Mouse (Mus musculus) liver, adult 2 months (tissue): ENCODE measurements at regions not wholly inside any gene's neighbourhood (a gene's known extent, or its start where the extent isn't known, plus 50 kb on each side); places are given as distances from the start of the nearest gene placed in this dataset.

Source experiments
- DNase-seq: peaks from one replicate; pipeline ENCODE4 v3.0.0-alpha.2; 2011; ENCODE audit warnings: low read depth, low spot score; ENCODE audit errors: extremely low read depth
- H3K27ac ChIP-seq: fragments of 200-500 bp; replicated peaks from 2 replicates; pipeline ENCODE4 v1.5.1; 2012; ENCODE audit warnings: low read depth, mild to moderate bottlenecking, control low read depth, inconsistent platforms, low read length; ENCODE audit not compliant: insufficient read depth
- H3K27me3 ChIP-seq: fragments of 200-500 bp; 2 replicates; pipeline ENCODE4 v1.6.1; 2012; ENCODE audit warnings: mild to moderate bottlenecking, moderate library complexity, low read length, inconsistent platforms; ENCODE audit not compliant: control insufficient read depth, insufficient read depth
- H3K36me3 ChIP-seq: fragments of 200-500 bp; 2 replicates; pipeline ENCODE4 v1.6.1; 2012; ENCODE audit warnings: low read length, inconsistent platforms; ENCODE audit not compliant: control insufficient read depth, insufficient read depth
- H3K4me1 ChIP-seq: fragments of 200-500 bp; 2 replicates; pipeline ENCODE4 v1.6.1; 2011; ENCODE audit warnings: low read length; ENCODE audit not compliant: control insufficient read depth, insufficient read depth
- H3K4me3 ChIP-seq: fragments of 200-500 bp; 2 replicates; pipeline ENCODE4 v1.5.1; 2011; ENCODE audit warnings: low read depth, mild to moderate bottlenecking, control low read depth, low read length, moderate library complexity; ENCODE audit not compliant: insufficient read depth
- H3K79me2 ChIP-seq: fragments of 200-500 bp; 2 replicates; pipeline ENCODE4 v1.6.1; 2012; ENCODE audit warnings: inconsistent platforms, mild to moderate bottlenecking, low read length, moderate library complexity; ENCODE audit not compliant: control insufficient read depth, insufficient read depth
- H3K9ac ChIP-seq: fragments of 200-500 bp; 2 replicates; pipeline ENCODE4 v1.6.1; 2012; ENCODE audit warnings: low read depth, mild to moderate bottlenecking, control low read depth, inconsistent platforms, low read length
- CTCF ChIP-seq: fragments of 200-500 bp; IDR thresholded peaks from 2 replicates; pipeline ENCODE4 v1.5.1; 2011; ENCODE audit warnings: low read depth, low read length, control low read depth
- POLR2A ChIP-seq: fragments of 200-500 bp; IDR thresholded peaks from 2 replicates; pipeline ENCODE4 v1.6.1; 2011; ENCODE audit warnings: low read length, control low read depth; ENCODE audit not compliant: insufficient read depth; ENCODE audit errors: extremely low read depth
- WGBS: fragments of 180-500 bp; shearing (Covaris S2); methylation state at CpG from one replicate; pipeline ENCODE4 v1.1.7; 2018; 5-methylcytosine and 5-hydroxymethylcytosine counted together

DNA sequence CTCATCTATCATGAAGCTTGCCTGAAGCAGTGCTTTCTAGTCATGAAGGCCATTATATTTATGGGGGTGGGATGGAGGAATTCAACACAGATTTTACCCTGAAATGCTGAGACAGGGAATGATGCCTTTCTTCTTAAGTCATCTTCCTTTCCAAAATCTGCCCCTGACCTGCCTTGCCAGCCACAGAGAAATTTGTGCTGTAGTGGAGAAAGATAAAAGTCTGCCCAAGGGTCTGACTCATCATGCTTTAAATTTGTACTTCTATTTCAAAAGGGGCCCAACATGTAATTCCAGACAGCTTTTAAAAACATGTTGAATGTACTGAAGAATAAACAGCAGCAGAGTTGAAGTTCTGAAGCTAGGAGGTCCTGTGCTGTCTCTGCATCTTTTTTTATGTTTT lies 554.1 kb upstream of the Marcks start:
- no peak for DNase-seq
- H3K27me3 ChIP-seq, result no peaks in the 10 kb centered on the region
- no peaks in the 10 kb centered on the region for H3K79me2 ChIP-seq
- TF ChIP-seq CTCF (no peak), POLR2A (no peak)
- H3K36me3 ChIP-seq, result no peaks in the 10 kb centered on the region
- no peak overlapping the region for H3K9ac ChIP-seq
- no peaks in the 10 kb centered on the region for H3K4me1 ChIP-seq
- no peak overlapping the region for H3K27ac ChIP-seq
- H3K4me3 ChIP-seq, result no peak overlapping the region

DNA sequence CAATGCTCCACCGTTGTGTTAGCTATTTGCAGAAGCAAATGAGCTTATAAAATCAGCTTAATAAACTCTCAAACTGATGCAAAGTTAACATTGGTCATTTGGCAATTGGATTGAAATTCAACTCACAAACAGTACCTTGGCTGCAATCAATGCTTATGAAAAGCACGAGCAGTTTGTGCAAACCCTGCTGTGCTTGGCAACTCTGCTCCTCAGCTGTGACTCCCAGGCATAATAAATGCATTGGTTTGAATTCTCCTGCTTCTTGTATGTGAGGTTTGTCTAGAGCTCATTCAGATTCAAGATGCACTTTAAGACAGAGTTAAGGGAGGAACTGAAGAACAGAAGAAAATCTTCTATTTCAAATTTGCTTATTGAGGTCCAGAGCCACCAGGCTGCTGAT lies 553.2 kb upstream of the Marcks start:
- 33% methylated on average over 2 of the region's 2 CpGs for WGBS
- DNase-seq, result no peak
- Histone ChIP-seq H3K9ac (no peak overlapping the region), H3K4me1 (no peaks in the 10 kb centered on the region), H3K4me3 (no peak overlapping the region), H3K27ac (no peak overlapping the region), H3K27me3 (no peaks in the 10 kb centered on the region), H3K79me2 (no peaks in the 10 kb centered on the region), H3K36me3 (no peaks in the 10 kb centered on the region)
- TF ChIP-seq CTCF (no peak), POLR2A (no peak)

DNA sequence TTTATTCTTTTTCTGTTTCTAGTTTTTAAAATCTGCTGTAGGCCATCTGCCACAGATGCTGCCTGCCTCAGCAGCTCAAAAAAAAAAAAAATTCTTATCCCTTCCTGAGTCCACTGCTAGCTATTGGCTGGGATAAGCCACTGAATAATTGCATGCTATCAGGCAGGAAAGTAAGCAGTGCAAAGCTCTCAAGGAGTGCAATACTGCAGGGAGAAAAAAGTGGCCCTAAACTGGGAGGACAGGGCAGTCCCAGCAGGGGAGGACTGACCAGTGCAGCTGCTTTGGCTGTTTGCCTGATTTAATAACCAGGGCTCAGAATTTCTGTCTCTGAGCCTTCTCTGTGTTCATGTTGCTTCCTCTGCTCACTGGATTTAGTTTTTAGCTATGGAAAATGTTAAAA lies 544.4 kb upstream of the Marcks start:
- TF ChIP-seq POLR2A (no peak), CTCF (no peak)
- Histone ChIP-seq H3K4me1 (no peaks in the 10 kb centered on the region), H3K4me3 (no peak overlapping the region), H3K27me3 (no peaks in the 10 kb centered on the region), H3K9ac (no peak overlapping the region), H3K27ac (no peak overlapping the region), H3K79me2 (no peaks in the 10 kb centered on the region), H3K36me3 (no peaks in the 10 kb centered on the region)
- DNase-seq, result peak; percentile 10

DNA sequence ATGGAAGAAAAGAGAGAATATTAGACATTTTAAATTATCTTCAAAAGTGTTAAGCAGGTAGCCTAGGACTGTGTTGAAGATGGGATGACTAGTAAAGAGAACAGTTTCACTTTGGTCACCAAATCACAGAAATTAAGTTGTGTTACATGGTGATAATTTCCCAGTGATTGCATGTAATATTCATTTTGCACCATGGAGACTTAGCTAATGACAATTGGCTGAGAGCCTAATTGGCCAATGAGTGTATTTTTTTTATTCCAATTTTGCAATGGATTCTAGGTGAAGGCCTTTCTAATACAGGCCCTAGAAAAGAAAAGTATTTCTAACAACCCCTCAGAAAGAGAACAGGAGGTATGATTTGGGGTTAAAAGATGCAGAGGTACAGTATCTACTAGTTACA lies 541.9 kb upstream of the Marcks start:
- H3K27me3 ChIP-seq, result no peaks in the 10 kb centered on the region
- no peaks in the 10 kb centered on the region for H3K4me1 ChIP-seq
- no peaks in the 10 kb centered on the region for H3K36me3 ChIP-seq
- TF ChIP-seq POLR2A, result no peak
- no peak for TF ChIP-seq CTCF
- no peak overlapping the region for H3K4me3 ChIP-seq
- no peak overlapping the region for H3K27ac ChIP-seq
- no peak for DNase-seq
- no peaks in the 10 kb centered on the region for H3K79me2 ChIP-seq
- no peak overlapping the region for H3K9ac ChIP-seq

DNA sequence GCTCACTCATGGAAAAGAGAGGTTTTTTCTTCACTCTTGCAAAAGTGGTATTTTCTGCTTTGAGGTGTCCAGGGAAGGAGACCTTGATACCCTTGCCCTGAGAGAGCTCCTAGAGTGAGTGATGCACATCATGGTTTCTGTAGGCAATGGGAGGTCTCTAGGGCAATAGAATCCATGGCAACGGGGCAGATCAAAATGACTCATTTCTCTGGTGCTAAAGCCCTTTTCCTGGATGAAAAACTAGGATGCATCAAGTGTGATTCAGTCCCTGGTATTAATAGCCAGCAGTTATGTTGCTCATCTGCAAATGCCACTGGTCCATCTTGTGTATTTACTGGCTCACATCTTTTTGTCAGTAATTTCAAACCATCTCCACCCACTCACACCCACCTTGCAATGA lies 539.1 kb upstream of the Marcks start:
- no peak for DNase-seq
- Histone ChIP-seq H3K9ac (no peak overlapping the region), H3K79me2 (no peaks in the 10 kb centered on the region), H3K4me1 (no peaks in the 10 kb centered on the region), H3K4me3 (no peak overlapping the region), H3K27ac (no peak overlapping the region), H3K27me3 (no peaks in the 10 kb centered on the region), H3K36me3 (no peaks in the 10 kb centered on the region)
- WGBS, result 90% methylated on average over 1 of the region's 1 CpGs
- TF ChIP-seq POLR2A (no peak), CTCF (no peak)

DNA sequence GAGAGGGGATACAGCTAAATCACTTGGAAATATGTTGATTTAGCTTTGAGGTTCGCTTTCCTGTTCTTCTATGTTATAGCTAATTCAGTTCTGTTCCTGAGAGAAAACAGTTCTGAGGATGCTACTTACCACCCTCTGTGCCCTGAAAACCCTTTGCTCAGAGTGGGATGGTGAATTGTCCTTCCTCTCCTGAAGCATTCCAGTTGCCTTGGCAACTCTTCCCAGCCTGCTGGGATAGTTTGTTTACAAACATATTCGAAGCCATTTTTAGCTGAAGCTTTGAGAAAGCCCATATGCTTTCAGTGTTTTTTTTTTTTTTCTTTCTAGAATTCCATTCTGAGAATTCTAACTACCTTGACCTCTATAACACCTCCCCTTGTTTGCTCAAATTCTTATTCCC lies 530.1 kb upstream of the Marcks start:
- no peak for TF ChIP-seq CTCF
- TF ChIP-seq POLR2A, result no peak
- Histone ChIP-seq H3K27me3 (no peaks in the 10 kb centered on the region), H3K4me3 (no peak overlapping the region), H3K27ac (no peak overlapping the region), H3K79me2 (no peaks in the 10 kb centered on the region), H3K9ac (no peak overlapping the region), H3K36me3 (no peaks in the 10 kb centered on the region), H3K4me1 (no peaks in the 10 kb centered on the region)
- 83% methylated on average over 2 of the region's 2 CpGs for WGBS
- DNase-seq, result no peak
